Mouse (Mus musculus) layer of hippocampus, adult 11-12 months (tissue): ENCODE results near the gene Sept10.

Source experiments
- DNase-seq: peaks from one replicate; pipeline ENCODE4 v3.0.0; 2022; ENCODE audit warnings: low spot score

Gene Sept10

DNA sequence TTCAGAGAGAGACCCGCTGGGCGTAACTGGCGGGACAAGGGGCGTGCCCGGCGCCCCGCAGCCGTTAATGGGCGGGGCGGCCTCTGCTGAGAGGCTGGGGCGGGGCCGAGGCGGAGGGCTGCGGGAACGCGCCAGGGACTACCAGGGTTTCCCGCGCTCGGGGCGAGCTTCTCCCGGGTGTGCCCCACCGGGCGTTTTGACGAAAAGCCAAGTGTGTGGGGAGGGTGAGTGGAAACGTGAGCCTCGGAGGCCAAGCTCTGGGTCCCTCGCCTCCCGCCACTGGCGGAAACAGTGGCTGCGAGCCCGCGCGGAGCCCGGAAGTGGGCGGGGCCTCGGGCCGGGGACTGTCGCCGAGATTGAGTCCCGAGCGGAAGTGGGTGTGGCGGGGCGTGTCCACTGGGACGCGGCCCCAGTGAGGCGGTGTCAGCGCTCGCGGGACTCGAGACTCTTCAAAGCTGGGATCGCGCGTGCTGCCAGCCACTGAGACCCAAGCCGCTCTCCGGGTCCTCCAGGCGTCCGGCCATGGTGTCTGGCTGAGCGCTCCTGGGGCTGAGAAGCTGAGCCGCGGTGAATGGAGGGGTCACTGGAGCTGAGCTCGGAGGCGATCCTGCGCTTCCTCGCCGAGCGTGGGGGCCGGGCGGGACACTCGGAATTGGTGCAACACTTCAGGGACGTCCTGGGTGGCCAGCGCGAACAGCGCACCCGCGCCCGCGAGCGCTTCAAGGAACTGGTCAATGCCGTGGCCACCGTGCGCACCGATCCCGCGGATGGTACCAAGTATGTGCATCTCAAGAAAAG, at the start of gene Sept10, which contains the start of gene Sowahc:
TSS of gene Sept10 (minus strand) at position 375 of the 798 bp plus-strand sequence.
TSS of gene Sowahc (plus strand) at position 481 of the 798 bp plus-strand sequence.
- peak; percentile 97 for DNase-seq

DNA sequence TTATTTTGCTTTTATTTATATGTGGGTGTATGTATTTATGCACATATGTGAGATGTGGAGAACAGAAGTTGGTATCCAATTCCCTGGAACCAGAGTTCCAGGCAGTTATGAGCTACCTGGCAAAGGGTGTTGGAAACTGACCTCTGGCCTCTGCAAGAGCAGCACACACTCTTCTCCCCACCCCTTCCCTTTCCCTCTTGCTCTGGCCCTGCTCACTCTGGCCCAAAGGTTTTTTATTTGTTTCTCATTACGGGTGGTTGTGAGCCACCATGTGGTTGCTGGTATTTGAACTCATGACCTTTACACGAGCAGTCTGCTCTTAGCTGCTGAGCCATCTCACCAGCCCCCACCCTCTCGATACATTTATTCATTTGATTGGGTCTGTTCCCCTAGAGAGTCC, 47.1 kb upstream of the Sept10 start:
- DNase-seq, result no peak

DNA sequence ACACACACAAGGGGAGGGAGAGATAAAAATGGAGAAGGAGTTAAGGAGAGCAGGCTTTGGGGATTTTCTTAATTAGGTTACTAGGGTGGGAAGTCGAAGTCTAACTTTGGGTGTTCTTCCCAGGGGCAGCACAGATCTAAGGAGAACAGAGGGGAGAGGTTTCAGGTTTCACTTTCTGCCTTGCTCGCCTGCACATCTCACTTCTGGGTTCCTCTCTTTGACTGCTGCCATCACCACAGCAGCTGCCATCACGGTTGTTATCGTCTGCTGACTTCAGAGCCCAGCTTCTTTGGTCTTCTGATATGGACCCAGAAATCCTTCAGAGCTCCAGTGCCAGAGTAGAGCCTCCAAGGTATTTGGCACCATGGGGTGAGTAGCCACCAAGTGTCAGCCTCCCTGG, 46.5 kb upstream of the Sept10 start:
- no peak for DNase-seq

DNA sequence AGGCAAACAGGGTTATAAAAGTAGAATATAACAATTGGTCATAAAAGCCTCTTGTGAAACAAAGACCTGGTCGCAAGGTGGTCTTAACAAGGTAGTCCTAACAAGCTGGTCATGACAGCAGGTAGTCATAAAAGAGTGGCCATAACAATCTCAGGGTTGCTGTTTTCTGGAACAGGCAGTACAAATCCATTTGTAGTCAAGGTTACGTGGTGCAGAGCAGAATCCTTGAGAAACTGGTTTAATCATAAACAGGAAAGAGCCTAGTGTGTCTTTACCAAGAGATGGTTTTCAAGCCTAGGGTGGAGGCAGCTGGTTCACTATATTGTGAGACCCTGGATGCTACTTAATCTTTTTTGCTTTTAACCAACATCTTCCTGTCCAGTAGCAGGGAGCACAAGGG, 45.6 kb upstream of the Sept10 start:
- DNase-seq, result no peak

DNA sequence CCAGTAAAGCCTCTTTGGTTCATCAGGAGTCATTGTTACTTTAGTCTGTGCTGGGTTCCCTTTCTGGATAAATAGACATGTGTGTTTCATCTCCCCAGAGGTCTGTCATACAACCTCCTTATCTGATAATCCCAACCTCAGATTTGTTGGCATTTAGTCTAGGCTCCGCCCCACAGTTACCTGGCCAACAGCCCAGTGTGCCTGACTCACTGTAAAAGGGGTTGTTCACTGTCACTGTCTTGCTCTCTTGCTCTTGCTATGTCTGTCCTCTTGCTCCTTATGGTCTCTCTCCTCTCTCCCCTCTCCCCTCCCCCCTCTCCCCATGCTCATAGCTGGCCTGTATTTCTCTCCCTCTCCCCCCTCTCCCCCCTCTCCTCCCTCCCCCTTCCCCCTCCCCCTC, 44.5 kb upstream of the Sept10 start:
- DNase-seq, result no peak

DNA sequence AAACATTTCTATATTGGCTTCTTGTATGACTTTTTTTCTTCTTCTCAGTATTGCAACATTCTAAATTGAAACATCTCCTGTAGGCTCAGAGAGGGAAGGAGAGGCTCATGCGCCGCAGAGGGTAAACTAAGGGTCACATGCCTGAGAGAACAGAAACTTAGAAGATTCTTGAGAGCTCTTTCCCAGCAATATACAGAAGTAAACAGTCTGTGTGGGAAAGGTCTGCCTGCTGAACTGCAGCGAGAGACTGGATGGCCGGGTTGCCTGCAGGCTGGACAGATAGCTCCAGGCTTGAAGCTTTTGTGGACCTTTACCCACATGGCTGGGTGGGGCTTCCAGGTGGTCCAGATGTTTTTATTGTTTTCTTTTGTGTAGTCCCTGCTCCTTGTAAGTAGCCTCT, 44.0 kb upstream of the Sept10 start:
- DNase-seq, result no peak

DNA sequence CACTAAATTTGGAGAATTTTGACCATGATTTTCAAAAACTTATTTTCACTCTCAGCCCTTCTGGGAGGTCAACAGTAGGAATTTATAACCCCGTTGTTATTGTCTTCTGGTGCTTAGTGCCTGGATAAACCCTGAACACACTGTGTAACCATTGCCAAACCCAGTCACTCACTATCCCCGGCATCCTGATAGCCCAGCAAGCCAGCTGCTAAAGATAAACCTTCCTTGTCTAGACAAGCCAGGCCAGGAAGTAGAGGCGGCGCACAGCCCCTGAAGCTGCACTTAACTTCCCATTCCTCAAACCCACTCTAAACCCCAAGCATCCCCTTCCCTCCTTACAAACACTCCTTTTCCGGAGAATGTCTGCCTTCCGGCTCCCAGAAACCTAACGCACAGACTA, 43.4 kb upstream of the Sept10 start:
- DNase-seq, result peak; percentile 41

DNA sequence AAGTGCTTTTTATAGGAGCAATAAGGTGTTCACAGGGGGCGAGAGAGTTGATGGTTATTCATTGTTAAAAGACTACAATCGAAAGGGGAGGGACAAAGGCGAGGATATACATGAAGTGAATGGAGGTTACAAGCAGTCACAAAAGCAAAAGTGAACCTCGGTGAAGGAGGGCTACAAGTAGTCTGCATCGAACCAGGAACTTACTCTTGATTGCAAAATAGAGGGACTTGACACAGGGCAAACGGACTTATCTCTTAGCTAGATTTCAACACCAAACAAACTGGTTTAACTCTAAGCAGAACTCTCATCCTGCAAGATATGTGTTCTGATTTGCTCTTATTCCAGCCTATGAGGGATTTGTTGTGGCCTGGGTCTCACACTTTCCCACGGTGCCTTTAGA, 41.3 kb upstream of the Sept10 start:
- no peak for DNase-seq

DNA sequence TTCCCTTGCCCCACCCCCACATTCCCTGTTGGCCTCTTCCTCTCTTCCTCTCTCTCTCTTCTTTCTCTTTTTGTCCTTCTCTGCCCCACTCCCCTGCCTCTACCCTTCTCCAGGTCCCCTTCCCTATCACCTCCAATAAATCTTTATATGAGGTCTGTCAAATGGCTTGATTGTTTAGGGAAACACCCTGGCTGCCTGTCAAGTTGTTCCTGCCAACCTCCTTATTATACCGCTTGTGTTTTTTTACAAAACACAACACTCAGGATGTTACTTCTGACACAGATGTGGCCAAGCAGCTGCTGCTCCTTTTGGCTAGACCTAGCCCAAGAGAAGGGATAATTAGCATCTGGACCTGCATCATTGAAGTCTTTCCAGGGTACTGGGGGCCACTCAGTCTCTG, 40.4 kb upstream of the Sept10 start:
- DNase-seq, result no peak

DNA sequence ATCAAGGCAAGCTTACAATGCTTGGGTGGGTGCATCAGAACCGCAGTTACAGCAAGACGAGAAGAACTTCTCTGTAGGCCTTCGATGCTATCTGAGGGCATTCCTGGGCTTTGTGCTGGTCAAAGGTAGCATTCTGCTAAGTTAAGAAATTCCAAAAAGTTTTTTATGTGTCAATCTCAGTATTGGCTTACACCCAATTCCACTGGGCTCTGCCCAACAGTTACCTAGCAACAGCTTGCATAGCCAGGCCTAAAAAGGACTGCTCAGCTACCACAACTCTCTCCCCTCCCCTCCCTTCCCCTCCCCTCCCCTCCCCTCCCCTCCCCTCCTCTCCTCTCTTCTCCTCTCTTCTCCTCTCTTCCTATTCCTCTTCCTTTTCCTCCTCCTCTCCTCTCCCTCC, 40.0 kb upstream of the Sept10 start:
- no peak for DNase-seq

DNA sequence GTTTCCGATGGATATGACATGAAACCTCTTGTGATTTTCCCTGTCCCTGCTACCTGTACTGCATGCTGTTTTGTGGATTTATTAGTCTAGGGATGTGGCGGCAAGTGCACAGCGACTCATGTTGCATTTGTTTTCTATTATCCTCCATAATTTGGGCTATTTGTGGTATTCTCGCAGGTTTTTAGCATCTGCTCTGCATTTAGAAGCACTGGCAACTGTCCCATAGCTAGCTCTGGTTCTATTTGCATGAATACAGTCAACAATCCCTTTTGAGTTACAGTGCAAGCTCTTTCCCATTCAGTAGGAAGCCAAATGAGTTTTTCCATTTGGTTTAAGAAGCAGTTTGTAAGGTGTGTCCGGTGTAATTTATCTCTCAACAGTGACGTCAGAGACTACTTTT, 37.9 kb upstream of the Sept10 start:
- peak; percentile 60 for DNase-seq

DNA sequence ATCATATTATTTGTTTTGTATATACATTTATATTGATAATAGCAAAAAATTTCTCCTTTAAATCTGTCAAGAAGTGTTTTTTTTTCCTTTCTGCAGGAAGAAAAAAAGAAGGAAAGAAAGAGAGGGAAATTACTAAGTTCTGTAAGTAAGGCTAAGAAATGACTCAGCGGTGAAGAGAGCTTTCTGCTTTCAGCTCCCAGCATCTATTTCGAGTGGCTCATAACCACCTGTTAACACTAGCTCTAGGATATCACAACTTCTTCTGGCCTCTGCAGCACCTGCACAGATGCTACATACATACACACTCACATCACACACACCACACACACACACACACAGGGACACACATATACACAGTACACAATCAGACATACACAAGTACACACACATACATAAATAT, 34.9 kb upstream of the Sept10 start:
- no peak for DNase-seq

DNA sequence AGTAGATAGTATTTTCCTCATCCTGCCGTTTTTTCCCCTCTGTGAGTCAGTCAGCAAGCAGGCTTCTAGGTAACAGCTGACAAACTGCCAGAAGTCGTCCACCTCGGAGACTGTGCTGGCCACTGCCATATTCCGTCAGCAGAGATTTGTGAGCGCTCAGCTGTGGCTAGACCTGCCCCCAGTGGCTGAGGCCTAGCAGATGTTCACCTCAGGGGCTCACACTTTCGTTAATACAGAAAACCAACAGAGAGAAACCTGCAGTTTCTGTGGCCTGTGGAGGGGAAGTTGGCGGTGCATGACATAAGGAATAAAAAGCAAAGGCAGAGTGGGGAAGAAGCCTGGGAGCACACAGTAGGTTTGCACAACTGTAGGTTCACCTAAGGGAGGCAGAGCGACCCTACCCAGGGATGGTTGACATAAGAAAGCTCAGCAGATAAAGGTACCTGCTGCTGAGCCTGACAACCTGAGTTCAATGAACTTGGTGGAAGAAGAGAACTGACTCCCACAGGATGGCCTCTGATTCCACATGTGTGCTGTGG, 32.0 kb upstream of the Sept10 start:
- no peak for DNase-seq

DNA sequence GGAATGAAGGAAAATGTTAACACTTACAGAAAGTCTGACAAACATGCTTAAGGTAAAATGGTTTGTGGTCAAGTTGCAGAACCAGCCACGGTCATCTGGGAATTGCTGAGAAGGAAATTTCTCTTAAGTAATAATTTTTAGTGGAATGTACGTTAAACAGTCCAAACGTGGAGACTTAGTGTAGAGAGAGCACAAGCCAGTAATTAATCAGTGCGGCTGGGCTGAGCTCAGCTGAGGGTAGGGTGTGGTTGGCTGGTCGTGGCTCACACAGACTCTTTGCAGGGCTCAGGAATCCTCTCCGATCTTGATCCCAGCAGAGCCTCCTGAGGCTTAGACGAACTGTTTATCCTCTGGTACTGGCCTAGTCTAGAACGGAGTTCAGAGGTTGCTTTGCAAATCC, 30.7 kb upstream of the Sept10 start:
- DNase-seq, result no peak

DNA sequence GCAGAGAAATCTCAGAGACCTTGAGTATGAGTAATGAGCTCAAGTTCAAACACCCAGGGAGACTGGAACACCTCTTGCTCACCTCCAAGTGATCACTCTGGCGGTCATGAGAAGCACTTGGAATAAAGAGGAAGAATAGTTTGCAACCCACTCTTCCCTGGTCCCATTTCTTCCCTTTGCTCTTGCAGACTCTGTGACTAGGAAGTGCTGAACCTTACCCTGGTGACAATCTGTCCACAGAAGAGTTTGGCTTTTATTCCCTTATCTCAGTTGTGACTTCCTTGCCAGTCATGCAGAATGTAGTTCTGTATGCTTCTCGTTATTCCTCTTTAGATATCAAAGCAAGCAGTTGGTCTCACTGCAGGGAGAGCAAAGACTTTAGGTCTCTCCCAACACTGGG, 30.3 kb upstream of the Sept10 start:
- no peak for DNase-seq

DNA sequence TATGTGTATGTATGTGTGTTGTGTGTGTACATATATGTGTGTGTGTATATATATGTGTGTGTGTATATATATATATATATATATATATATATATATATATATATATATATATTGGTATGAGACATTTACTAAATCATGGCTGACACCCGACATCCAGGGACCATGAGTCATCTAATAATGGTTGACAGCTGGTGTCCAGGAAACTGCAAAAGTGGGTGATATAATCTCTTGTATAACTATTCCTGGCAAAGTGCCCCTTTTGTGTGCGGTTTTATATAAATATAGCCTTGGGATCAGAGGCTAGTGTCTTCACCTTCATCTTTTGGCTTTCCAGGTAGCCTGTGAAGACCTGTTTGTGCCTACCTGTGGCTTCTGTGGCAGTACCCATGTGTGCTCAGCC, 29.0 kb upstream of the Sept10 start:
- DNase-seq, result no peak

DNA sequence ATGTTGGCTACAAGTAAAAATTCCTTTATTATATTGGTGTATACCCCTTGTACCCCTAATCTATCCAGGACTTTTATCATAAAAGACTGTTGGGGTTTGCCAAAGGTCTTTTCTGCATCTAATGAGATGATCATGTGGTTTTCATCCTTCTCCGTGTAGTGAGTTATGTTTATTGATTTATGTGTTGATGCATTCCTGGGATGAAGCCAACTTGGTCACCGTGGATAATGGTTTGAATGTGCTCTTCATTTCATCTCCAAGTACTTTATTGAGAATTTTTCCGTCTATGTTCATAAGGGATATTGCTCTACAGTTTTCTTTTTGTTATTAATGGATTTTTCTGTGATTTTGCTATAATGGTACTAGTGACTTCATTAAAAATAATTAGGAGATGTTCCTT, 27.9 kb upstream of the Sept10 start:
- no peak for DNase-seq

DNA sequence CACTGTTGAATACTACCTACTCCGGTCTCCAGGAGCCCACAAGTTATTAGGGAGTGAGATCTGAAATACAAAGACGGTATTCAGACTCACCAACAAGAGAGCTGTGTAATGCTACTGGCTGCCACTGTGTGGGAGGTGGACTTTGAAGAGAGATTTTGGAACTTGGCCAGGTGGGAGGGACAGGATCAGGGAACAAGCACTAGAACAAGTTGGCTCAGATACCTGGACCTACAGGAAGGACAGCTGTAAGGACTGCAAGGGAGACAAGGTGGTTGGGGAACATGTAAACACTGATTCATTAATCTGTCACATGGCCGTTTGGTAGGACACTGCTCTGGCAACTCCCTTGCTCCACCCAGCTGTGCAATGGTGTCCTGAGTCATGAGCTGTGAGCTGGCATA, 19.5 kb upstream of the Sept10 start:
- peak; percentile 49 for DNase-seq

DNA sequence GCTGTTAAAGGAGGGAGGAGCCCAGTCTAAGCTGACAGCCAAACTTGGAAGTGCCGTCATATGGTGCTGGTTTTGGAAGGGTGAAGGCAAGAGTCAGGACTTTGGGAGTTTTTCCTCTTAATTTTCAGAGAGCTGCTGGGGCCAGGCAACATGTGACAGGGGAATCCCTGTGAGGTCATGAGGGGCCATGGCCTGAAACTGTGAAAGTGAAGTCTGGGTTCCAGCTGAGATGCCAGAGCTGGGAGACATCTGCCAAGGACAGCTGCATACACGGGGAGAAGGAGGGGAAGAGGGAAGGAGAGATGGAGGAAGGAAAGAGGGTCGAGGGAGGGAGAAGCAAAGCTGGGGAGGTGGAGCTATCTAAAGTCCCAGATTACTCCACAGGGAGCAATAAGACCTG, 16.1 kb upstream of the Sept10 start:
- DNase-seq, result no peak

DNA sequence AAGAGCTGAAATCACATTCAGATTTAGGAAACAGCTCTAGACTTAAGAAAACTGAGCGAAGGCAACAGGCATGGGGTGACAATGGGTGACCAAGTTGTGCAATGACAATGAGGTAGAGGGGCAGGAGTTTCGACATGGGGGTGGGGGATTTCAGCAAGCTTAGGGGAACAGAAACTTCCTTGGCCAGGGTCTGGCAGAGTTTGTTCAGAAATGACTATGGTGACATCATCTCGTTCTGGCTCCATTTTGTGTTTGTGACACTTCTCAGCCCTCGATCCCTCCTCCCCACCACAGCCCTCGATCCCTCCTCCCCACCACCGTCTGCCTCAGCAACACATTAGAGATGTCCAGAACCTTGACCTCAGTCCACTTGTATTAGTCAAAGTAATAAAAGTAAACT, 14.8 kb upstream of the Sept10 start:
- DNase-seq, result peak; percentile 26

DNA sequence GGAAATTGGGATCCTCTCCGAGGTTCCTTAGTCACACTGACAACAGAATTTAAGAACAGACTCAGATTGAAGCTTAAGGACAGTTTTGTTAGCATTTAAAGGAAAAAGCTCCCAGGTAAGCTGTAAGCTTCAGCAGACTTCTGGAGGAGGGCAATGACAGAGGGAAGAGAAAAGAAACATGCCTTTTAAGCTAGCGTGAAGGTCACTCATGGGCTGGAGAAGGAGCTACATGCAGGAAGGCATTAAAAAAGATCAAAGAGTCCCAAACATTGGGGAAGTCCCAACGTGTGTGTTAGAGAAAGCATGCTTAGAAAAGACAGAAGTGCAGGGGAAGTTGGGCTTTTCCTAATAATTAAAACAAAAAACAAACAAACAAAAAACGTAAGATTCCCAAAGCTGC, 14.2 kb upstream of the Sept10 start:
- no peak for DNase-seq

DNA sequence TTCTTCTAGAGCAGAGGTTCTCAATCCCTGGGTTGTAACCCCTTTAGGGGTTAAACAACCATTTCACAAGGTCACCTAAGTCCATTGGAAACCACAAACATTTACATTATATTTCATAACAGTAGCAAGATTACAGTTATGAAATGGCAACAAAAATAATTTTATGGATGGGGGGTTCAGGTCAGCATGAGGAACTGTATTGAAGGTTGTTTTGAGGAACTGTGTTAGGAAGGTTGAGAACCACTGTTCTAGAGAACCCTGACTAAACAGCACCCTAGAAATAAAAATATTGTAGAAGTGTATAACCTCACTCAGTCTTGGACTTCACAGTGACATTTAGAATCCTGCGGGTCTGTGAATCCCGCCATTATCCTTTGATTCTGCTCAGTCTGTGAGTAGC, 13.6 kb upstream of the Sept10 start:
- DNase-seq, result no peak

DNA sequence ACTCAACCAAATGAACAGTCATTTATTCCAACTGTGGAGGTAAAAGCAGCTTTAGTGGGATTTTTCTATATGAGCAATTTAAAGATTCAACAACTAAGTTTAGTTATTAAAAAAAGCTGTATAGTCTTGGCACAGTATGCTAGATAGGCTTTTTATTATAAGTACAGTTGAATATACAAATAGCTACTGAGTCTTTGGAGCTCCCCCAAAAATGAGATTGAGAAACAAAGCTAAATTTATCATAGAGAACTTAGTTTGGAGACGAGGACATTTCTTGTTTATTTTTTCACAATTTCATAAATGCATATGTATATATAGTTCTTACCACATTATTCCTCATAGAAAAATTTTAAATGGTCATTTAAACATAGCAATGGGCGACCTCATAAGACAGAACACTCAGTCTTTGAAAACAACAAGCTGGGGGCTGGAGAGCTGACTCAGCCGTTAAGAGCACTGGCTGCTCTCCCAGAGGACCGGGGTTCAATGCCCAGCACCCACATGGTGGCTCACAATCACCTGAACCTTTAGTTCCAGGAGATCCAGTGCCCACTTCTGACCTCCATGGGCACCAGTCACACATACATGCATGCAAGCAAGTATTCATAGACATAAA, 7.7 kb upstream of the Sept10 start:
- no peak for DNase-seq

DNA sequence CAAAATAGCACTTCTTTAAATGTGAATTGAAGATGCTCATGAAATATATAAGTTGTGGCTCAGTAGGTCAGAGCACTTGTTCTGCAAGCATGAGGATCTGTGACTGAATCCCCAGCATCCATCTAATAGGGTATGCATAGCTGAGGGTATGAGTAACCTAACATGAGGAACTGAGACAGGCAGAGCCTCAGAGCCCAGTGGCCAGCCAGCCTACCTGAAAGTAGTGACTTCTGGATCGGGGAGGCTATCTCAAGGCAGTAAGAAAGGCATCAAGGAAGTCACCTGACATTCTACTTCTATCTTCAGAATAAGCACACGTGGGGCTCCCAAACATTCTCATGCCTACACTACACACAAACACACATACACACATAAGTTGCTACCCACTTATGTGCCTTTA, 3.5 kb upstream of the Sept10 start:
- no peak for DNase-seq
